Mouse (Mus musculus): ENCODE measurements around the gene Hapln1.

Gene Hapln1

DNA sequence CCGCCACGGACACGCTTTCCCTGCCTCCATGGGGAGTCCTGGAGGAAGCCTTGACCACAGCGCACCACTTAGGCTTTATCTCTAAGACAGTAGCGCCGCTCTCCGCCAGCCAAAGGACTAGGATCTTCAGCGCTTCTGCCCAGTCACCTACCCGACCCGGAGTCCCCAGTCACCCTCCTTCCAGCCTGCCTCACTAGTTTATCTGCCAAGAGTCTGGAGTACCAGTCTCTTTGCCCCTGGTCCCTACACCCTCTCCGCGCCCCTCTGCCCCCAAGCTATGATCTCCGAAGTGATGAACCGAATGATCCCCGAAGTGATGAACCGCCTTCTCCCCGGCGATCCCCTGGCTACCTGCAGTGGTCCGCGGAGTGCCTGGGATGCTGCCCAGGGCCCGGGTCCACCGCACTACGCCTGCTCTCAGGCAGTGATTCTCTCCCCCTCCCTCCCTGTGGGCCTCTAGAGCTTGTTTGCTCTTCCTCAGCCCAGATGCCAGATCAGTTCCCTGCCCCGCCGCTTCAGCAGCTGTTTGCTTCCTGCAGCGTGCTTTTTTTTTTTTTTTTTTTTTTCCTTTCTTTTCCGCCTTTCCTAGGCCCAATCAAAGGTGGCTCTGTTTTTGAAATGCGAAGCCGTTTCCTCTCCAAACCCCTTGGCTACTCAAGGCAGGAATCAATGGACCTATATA lies at the start of gene Hapln1:
Hapln1 (plus strand) TSS at position 592 of the 682 bp plus-strand sequence.
- DNase-seq (ENCODE audit: low spot score in 2 of 2): peak in 1 of 2 experiments; percentile 1

- DNase-seq (ENCODE audit: low spot score in 2 of 2): no peak
Measured at GRCm38 (mm10) chr13:89493169-89493568, 46.4 kb upstream of the Hapln1 start.

DNA sequence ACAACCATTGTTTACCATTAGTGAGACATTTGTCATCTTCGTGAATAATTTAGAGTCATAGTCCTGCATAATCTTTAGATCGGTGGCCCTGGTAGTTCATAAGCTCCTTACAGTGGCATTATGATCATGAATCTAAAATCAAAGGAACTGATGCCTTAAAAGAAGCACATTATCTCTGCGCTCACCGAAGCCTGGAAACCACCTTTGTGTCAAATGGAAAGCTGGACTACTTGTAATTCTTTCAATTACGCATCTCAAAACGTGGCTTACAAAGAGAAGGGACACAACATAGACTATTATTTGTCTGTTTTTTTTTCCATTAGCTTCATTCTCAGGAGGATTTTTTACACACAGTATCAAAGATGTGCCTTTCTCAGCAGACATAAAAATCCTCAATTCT lies 45.9 kb upstream of the Hapln1 start:
- no peak for DNase-seq (ENCODE audit: low spot score in 2 of 2)

GRCm38 (mm10) chr13:89496569-89496968 lies 43.0 kb upstream of the Hapln1 start:
- DNase-seq (ENCODE audit: low spot score in 2 of 2): no peak

DNA sequence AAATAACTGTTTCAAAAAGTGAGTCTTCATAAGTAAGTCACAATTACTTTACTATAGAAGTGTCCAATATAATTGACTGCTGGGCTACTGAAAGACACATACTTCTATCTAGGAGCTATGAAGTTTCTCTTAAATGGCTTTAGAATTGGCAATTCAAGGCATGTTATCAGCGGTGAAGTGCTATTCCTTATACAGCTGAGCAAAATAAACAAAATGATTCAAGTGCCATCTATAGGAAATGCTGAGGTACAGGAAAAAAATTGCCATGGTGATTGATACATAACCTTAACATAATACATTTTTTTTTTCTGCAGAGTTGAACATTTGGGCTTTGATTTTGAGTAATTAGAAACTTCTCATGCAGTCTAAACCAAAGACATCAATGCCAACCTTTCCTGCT lies 40.2 kb upstream of the Hapln1 start:
- DNase-seq (ENCODE audit: low spot score in 2 of 2): no peak

DNA sequence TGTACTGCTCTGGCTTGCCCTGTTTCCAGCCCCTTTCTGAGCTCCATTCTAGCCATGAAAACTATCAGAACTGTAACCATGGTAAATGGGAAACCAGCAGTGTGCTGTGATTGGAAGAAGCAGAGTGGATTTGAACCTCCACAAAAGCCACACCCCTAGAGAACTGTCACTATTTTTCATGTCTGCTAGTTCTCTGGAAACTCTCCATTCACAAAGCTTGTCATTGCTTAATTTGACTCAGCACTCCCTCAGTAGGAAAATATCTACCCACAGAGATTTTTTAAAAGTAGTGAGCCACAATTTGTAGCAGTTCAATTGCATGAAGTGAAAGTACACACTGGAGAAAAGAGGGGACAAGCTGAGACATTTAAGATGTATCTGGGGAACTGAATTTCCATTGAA lies 18.1 kb upstream of the Hapln1 start:
- no peak for DNase-seq (ENCODE audit: low spot score in 2 of 2)

GRCm38 (mm10) chr13:89528716-89529115 lies 10.9 kb upstream of the Hapln1 start:
- DNase-seq (ENCODE audit: low spot score in 2 of 2): no peak

DNA sequence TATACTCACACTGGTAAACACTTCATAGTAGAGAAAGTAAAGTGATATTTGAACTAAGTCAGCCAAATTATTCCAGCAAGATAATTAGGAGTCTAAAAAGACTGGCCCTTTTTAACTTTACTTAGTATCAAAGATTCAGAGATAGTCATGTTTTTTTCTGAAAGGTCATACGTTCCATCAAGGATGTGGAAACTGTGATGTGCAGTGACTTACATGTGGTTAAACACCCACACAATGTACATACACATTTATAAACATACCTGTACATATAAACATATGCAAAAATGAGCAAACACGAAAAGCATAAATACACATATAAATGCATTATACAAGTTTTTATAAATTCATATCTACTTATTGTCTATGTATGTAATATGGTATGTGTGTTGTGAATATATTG lies 9.2 kb upstream of the Hapln1 start:
- no peak for DNase-seq (ENCODE audit: low spot score in 2 of 2)

DNA sequence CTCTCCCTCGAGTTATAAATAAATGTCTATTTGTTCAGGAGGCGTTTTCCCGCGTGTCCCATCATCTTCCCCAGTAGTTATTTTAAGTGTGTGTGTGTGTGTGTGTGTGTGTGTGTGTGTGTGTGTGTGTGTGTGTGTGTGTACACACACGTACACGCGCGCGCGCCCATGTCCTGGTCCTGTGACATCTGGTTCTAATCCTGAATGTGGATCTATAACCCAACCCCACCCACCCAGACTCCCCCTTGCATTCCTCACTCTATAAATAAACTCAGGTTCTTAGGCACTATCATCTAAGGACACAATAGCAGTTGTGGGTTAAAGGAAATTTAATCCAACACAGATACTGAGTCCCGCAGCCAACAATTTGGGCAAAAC lies 280 bp downstream of the Hapln1 start:
- DNase-seq (ENCODE audit: low spot score in 2 of 2): no peak

DNA sequence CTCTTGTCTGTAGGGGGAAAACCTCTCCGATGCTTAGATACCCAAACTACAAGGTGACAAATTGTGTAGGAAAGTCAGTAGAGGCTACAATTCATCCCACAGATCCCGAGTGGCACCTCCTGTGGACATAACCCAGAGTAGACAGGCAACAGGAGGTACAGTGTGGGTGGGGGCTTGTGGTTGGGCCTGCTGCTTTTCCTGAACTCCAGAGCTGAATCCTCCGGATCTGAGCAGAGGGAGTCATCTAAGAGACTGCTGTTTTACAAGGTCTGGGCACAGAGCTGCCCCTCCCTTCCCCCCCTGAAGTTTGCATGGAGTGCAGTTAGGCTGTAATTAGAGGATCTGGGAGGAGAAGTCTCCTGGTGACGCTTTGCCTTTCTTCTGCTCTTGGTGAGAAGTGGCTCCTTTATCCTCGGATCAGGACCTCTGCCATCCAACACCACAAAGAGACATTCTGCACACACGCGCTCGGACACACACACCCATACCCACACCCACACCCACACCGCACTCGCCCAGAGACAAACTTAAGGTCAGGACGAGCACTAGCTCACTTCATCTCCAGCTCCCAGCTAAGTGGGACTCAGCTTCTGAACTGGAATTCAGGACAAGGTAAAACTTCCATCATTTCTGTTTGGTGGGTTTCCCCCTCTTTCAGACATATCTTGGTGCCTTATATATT lies 846 bp downstream of the Hapln1 start:
- DNase-seq (ENCODE audit: low spot score in 2 of 2): no peak

DNA sequence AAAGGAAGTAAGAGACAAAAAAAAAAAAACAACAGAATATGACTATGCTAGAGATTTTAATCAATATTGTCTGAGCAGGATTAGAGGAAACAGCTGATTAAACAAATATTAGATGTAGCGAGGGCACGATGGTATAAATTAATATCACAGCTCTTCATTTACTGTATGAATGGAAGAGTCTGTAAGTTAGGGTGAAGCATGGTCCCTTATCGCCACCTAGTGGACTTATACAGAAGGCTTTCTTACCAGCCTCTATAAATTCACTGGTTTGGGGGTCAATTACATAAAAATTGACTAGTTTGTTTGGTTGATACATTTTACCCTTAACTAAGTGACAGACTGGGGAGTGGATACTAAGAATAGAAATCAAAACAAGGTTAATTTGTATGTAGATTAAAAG lies 3.4 kb downstream of the Hapln1 start:
- DNase-seq (ENCODE audit: low spot score in 2 of 2): no peak

- peak; percentile 10 to 37 for DNase-seq (ENCODE audit: low spot score in 2 of 2)
Measured at GRCm38 (mm10) chr13:89548203-89548740, 8.7 kb downstream of the Hapln1 start.

DNA sequence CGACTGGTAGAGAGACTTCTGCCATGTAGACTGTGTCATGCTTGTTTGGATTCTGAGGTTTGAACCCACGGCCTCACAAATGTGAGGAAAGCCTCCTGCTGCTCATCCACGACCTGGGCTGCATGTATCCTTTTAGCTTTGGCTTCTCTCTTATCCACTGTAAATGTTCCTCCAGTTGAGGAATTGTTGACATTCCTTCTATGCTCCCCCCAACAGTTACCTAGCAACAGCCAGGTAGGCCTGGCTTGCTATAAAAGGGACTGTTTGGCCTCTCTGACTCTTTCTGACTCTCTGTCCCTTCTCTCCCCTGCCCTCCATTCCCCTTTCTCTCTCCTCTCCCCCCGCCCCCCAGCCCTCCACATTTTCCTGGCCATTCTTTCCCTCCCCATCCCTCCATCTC lies 9.9 kb downstream of the Hapln1 start:
- DNase-seq (ENCODE audit: low spot score in 2 of 2): no peak

GRCm38 (mm10) chr13:89551502-89551901 lies 11.9 kb downstream of the Hapln1 start:
- no peak for DNase-seq (ENCODE audit: low spot score in 2 of 2)

DNA sequence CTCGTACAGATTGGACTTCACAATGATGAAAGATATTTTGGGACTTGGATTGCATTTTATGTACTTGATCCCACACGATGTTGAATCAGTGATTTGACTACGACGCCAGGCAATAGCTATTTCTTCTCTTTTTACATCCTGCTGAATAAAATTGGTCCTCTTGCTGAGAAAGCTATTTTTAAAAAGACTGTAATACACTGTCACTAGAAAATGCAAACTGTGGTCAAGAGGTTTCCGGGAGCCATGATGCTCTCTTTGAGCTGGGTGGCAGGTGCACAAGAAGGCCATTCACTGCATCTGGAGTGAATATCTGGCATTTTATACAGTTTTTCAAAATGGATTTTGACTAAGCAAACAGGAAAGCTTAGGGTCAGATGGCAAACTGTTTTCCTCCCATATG lies 24.9 kb downstream of the Hapln1 start:
- no peak for DNase-seq (ENCODE audit: low spot score in 2 of 2)

GRCm38 (mm10) chr13:89566300-89566699 lies 26.7 kb downstream of the Hapln1 start:
- DNase-seq (ENCODE audit: low spot score in 2 of 2): no peak

DNA sequence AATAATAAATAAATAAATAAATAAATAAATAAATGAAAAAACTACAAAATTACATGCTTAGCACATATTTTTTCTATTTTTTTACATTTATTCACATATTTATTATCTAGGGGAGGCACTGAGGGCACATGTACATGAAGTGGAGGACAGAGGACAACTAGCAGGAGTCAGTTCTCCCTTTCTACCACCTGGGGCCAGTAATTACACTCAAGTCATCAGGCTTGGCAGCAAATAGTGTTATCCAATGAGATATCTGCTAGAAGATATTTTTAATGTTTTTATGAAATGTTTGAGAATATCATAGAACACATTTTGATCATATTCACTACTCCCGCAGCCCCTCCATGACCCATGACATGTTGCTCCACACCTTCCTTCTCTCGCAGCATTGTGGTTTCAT lies 39.5 kb downstream of the Hapln1 start:
- DNase-seq (ENCODE audit: low spot score in 2 of 2): no peak

- DNase-seq (ENCODE audit: low spot score in 2 of 2): no peak
Measured at GRCm38 (mm10) chr13:89583138-89583746, 43.6 kb downstream of the Hapln1 start.

DNA sequence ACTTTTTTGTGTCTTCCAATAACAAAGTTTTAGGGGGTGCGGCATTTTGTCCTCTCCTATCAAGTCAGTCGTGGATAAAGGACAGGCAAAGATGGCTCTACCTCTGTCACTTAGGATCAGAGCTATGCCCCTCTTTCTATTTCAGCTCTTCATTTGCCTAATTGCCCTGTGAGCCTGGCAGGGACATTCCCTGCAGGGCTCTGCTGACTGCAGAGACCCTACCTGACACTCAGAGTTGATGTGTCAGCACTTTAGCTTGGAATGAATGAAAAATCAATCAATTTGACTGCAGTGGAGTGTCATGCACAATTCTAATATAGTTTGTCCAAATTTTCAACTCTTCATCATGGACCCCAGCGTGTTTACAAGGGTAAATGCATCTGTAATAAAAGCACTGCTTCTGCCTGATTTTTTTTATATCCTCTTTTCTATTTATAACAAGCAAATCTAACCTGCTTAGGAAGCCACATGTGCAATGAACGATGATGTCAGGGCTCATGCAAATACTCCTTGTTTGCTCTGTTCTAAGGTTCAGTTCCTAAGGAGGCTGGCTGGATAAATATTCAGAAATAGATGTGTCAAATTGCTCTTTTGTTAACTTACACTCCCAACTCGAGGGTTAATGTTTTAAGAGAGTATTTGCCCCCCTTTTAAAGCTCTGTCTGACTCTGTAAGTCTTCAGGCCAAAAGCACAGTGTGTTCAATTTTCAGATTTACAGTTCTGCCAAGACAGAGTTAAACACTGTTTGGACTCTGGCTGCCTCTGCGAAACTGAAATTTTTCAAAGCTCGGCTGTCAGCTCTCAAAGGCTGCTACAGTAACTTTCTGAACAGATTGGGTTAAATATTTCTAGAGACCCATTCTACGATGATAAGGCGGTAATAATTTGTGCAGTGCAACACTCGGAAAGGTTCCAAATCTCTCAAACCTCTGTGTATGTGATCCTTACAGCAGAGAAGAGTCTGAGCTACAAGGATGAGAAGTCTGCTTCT lies 44.4 kb downstream of the Hapln1 start:
- no peak for DNase-seq (ENCODE audit: low spot score in 2 of 2)

DNA sequence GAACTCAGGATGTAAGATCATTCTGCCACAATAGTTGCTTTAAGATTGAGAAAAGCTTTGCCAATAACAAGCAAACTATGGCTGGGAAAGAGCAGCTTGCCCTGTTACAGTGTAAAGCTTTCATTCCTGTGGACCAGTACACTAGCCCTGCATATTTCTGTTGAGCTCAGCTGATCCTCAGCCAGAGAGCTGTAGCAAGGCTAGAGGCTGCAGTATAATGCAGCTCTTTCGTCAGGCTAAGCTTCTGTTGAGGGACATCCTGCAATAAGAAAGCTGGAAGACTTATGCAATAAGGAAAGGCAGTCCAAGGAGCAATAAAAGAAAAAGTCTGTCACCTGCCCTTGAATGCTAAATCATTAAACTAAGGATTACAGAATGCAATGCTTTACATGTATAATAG lies 45.5 kb downstream of the Hapln1 start:
- no peak for DNase-seq (ENCODE audit: low spot score in 2 of 2)

DNA sequence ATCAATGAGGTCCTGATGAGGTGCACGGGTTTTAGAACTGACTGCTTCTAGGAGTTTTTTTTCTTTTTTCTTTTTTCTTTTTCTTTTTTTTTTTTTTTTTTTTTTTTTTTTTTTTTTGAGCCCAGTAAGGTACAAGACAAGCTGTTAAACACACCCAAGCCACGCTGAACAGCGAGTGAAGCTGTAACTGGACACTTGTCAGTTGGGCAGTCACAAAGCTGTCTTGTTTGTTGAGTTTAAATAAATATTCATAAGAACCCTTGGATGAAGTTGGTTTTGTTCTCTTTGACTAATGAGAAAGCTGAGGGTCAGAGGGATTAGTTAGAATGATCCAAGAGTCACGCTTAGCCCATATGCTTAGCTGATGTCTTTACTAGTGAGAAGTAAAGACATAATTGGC lies 55.5 kb downstream of the Hapln1 start:
- no peak for DNase-seq (ENCODE audit: low spot score in 2 of 2)

DNA sequence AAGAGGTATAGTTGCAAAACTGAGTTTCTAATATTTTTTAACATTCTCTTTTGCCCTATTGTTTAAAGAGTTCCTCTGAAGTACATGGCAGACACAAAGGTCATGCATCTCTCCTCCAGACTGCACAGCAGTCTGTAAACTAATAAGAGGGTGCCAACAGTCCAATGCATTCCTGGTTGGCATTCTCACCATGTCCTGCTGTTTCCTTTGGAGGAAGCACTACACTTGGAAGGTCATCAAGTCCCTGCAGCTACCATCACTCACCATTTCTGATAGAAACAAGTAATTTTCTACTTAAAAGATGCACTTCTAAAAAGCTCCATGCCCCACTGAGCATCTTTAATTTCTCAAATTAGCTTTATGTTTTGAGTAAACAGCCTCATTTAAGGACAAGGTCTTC lies 57.8 kb downstream of the Hapln1 start:
- DNase-seq (ENCODE audit: low spot score in 2 of 2): no peak

All from urinary bladder, adult 18-20 months (tissue).